Mouse (Mus musculus) limb, embryonic 11.5 days (tissue): ENCODE measurements around the gene Ptma. TPM values are rescaled to one million over a fixed set of nuclear protein-coding genes. Genes with fewer than 3 reads are reported as not detected.
A peak's percentile ranks its signal among the peaks of the same experiment; 100 is the strongest.

Source experiments
- ATAC-seq: fragments of 200-750 bp; cut with Nextera tagmentation; 2 replicates; pipeline ENCODE4 v1.8.0; 2017; ENCODE audit warnings: low read depth; ENCODE audit not compliant: insufficient number of reproducible peaks, low FRiP score, low TSS enrichment
- DNase-seq: peaks from one replicate; pipeline ENCODE4 v3.0.0-alpha.2; 2015; ENCODE audit warnings: low spot score
- H3K27ac ChIP-seq: fragments of 300-500 bp; sonication (generic); replicated peaks from 2 replicates; pipeline ENCODE4 v1.5.1; 2014; ENCODE audit warnings: low read depth, mild to moderate bottlenecking, low read length
- H3K27me3 ChIP-seq: fragments of 300-500 bp; sonication (generic); 2 replicates; pipeline ENCODE4 v1.6.1; 2014; ENCODE audit warnings: mild to moderate bottlenecking, low read length, mixed read lengths; ENCODE audit not compliant: control insufficient read depth, insufficient read depth
- H3K36me3 ChIP-seq: fragments of 300-500 bp; sonication (generic); 2 replicates; pipeline ENCODE4 v1.6.1; 2014; ENCODE audit warnings: mild to moderate bottlenecking, low read length, moderate library complexity, mixed read lengths; ENCODE audit not compliant: control insufficient read depth, insufficient read depth
- H3K4me1 ChIP-seq: fragments of 300-500 bp; sonication (generic); 2 replicates; pipeline ENCODE4 v1.6.1; 2014; ENCODE audit warnings: low read length, mixed read lengths; ENCODE audit not compliant: control insufficient read depth, insufficient read depth
- H3K4me2 ChIP-seq: fragments of 300-500 bp; sonication (generic); 2 replicates; pipeline ENCODE4 v1.6.1; 2014; ENCODE audit warnings: low read depth, mild to moderate bottlenecking, moderate library complexity; ENCODE audit not compliant: severe bottlenecking
- H3K4me3 ChIP-seq: fragments of 300-500 bp; sonication (generic); 2 replicates; pipeline ENCODE4 v1.5.1; 2014; ENCODE audit warnings: low read depth, low read length
- H3K9ac ChIP-seq: fragments of 300-500 bp; sonication (generic); 2 replicates; pipeline ENCODE4 v1.6.1; 2014; ENCODE audit warnings: mild to moderate bottlenecking, low read length
- H3K9me3 ChIP-seq: fragments of 300-500 bp; sonication (generic); 2 replicates; pipeline ENCODE4 v1.6.1; 2016; ENCODE audit warnings: low read length; ENCODE audit not compliant: control insufficient read depth
- WGBS: fragments of 180-500 bp; shearing (Covaris S2); extraction: QIAGEN DNeasy Blood & Tissue Kit; methylation state at CpG from one replicate; pipeline ENCODE4 v1.1.7; 2014; 5-methylcytosine and 5-hydroxymethylcytosine counted together
- polyA plus RNA-seq: library from polyadenylated mRNA; unstranded; fragments of >200 nt; fragmentation: Nextera tagmentation; extraction: Ambion mirVana; gene quantifications from 2 replicates; pipeline ENCODE4 v1.2.1, GENCODE M21; 2014

Gene Ptma
- polyA plus RNA-seq, result 4,370 and 4,506 TPM in 2 replicates

DNA sequence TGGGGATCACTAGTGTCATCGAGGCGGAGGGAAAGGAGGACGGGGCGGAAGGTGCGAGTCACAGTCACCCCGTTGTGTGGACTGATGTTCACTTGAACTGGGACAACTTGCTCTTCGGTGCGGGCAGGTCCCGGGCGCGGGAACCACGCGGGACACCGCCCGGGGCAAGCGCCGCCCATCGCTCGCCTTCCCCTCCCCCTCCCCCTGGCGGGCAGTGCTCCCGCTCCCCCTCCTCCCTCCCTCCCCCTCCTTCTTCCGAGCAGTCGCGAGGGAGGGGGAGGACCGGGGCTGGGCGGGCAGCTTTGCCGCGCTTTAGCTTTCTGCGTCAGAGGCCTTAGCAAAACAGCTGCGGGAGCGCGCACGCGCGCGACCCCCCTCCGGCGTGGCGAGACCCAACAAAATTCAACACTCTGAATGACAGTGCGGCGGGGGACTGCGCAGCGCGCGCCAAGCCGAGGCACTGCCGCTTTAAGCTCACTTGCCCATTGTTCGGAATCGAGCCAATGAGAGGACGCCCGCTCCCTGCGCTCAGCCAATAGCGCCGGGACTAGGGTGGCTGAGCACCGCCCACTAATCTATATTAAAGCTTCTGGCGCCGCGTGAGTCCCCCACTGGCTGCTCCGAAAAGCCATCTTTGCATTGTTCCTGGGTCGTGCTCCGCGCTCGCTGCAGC is at the start of gene Ptma:
Gene Ptma, plus strand, starts transcription at position 611 of the 673 bp plus-strand sequence.
- Histone ChIP-seq H3K27me3 (no peaks in the 10 kb centered on the region), H3K4me2 (peak within 1 kb of the TSS; percentile 96), H3K27ac (peak within 1 kb of the TSS; percentile 99), H3K9ac (peak within 1 kb of the TSS; percentile 100), H3K4me1 (peaks cover 30% of the 10 kb centered on the region), H3K36me3 (peaks cover 21% of the 10 kb centered on the region; the same call in 1 of the 2 replicates), H3K4me3 (peak within 1 kb of the TSS; percentile 99), H3K9me3 (no peaks in the 10 kb centered on the region)
- ATAC-seq, result peak; percentile 95
- WGBS, result under 1% methylated on average over 54 of the region's 63 CpGs
- DNase-seq, result peak; percentile 100

DNA sequence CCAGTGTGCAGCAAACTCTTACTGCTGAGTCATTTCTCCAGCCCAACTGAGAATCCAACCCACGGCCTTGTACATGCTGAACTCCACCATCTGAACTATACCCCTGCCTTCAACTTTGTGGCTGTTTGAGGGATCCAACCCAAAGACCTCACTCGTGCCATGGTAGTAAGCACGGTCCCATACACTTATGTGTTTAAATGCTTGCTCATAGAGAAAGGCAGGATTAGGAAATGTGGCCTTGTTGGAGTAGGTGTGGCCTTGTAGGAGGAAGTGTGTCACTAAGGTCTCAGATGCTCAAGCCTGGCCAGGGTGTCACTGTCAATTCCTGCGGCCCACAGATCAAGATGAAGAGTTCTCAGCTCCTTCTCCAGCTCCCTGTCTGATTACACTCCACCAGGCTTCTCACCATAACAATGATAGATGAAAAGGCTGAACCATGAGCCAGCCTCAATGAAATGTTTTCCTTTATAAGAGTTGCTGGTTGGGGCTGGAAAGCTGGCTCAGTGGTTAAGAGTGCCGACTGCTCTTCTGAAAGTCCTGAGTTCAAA is 48.7 kb upstream of the Ptma start:
- Histone ChIP-seq H3K27me3 (no peaks in the 10 kb centered on the region), H3K4me1 (no peaks in the 10 kb centered on the region), H3K4me2 (no peak overlapping the region), H3K27ac (no peak overlapping the region), H3K36me3 (no peaks in the 10 kb centered on the region), H3K9me3 (no peaks in the 10 kb centered on the region), H3K9ac (no peak overlapping the region), H3K4me3 (no peak overlapping the region)
- ATAC-seq, result no peak
- WGBS, result 94% methylated on average over 5 of the region's 5 CpGs
- DNase-seq, result no peak

DNA sequence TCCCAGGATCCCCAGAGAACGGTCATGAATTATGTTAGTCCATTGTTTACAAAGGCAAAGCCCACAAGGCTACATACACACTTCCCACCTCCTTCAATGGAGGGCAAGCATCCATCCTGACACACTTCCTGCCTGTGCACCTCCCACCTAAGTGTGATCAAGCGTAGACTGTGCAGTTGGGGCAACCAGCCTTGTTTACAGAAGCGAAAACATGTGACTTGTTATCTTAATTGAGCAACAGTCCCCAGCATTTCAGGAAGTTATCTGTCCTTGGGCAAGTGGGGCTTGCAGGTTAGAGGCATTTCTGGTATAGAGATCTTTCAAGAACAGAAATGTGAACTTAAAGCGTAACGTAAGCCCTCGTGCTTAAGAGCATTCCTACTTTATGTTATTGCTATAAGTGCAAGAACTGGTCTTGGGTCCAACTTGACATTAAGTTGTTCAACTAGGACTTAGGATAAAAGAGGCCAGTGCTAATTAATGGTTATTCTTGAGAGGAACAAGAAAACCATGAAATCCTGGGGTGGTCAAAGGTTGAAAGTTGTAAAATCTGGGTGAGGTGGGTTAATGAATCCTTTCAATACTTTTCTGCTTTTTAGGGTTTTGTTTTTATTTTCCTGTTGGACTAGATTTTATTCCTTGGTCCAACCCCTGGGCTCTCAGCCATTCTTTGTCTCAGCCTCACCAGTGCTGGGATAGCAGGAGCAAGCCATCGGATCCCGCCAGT is 47.3 kb upstream of the Ptma start:
- Histone ChIP-seq H3K9me3 (no peaks in the 10 kb centered on the region), H3K27me3 (no peaks in the 10 kb centered on the region), H3K4me3 (no peak overlapping the region), H3K9ac (no peak overlapping the region), H3K4me2 (no peak overlapping the region), H3K4me1 (no peaks in the 10 kb centered on the region), H3K36me3 (no peaks in the 10 kb centered on the region), H3K27ac (no peak overlapping the region)
- DNase-seq (no peak), ATAC-seq (no peak)
- 83% methylated on average over 8 of the region's 8 CpGs for WGBS

DNA sequence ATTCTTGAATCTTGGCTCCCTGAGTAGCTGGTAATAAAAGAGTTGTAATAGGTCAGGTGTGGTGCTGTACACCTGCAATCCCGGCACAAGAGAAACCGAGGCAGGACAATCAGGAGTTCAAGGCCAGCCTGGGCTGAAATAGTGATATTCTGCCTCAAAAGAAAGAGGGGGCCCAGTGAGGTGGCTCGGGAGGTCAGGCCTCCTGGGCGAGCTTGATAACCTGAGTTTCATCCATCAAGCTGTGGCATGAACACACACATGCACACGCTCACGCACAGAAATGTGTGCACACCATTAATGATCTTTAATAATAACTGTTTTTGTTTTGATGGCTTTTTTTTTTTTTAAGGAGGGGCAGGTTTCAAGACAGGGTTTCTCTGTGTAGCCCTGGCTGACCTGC is 46.2 kb upstream of the Ptma start:
- no peak for ATAC-seq
- WGBS, result 90% methylated on average over 6 of the region's 6 CpGs
- H3K4me2 ChIP-seq, result no peak overlapping the region
- no peak overlapping the region for H3K27ac ChIP-seq
- no peak overlapping the region for H3K4me3 ChIP-seq
- H3K9ac ChIP-seq, result no peak overlapping the region
- H3K27me3 ChIP-seq, result no peaks in the 10 kb centered on the region
- no peak for DNase-seq
- H3K9me3 ChIP-seq, result no peaks in the 10 kb centered on the region
- H3K36me3 ChIP-seq, result no peaks in the 10 kb centered on the region
- H3K4me1 ChIP-seq, result no peaks in the 10 kb centered on the region

DNA sequence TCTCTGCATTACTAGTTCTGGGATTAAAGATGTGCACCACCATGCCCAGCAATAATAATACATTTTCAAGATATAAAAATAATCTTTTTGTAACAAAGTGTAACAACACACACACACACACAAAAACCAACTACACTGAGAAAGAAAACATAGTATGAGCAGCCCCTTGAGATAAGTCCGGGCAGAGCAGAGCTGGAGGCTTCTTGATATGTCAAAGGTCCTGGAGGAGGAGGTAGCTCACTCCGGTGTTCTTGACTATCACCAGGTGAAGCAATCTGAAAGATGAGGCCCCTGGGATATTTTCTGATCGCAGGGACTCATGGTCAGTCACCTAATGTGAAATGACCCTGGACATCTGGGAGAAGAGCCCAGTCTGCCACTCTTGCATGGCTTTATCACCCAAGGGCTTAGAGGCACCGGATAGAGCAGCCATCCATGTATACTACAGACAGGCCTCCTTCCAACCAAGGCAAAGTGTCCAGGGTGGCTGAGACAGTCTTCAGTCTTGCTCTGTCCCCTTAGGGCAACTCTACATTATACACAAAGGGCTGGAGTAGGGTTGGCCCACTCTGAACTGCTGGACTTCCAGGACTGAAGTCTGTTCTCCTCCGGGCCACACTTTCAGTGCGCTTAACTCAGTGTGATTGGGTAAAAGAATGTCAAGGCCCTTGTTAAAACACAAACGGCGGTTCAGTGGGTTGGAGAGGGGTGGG is 45.6 kb upstream of the Ptma start:
- no peaks in the 10 kb centered on the region for H3K27me3 ChIP-seq
- no peaks in the 10 kb centered on the region for H3K36me3 ChIP-seq
- H3K9me3 ChIP-seq, result no peaks in the 10 kb centered on the region
- DNase-seq (no peak), ATAC-seq (no peak)
- H3K4me3 ChIP-seq, result no peak overlapping the region
- H3K9ac ChIP-seq, result no peak overlapping the region
- H3K27ac ChIP-seq, result no peak overlapping the region
- 88% methylated on average over 8 of the region's 8 CpGs for WGBS
- H3K4me2 ChIP-seq, result no peak overlapping the region
- H3K4me1 ChIP-seq, result no peaks in the 10 kb centered on the region

DNA sequence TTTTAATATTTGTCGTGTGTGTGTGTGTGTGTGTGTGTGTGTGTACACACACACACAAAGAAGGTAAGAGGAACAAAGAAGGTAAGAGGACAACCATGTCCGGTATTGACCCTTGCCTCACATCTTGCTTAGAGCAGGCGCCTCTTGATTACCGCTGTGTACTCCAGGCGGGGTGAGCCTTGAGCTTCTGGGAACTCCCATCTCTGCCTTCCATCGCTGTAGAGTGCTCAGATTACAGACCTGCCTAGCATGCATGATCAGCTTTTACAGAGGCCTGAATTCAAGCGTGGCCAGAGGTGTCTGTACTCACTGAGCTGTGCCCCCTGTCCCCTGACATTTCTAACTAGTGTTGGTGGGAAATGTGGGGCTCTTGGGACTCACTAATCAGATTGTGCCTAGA is 45.1 kb upstream of the Ptma start:
- Histone ChIP-seq H3K9ac (no peak overlapping the region), H3K4me2 (no peak overlapping the region), H3K27ac (no peak overlapping the region), H3K9me3 (no peaks in the 10 kb centered on the region), H3K4me1 (no peaks in the 10 kb centered on the region), H3K36me3 (no peaks in the 10 kb centered on the region), H3K27me3 (no peaks in the 10 kb centered on the region), H3K4me3 (no peak overlapping the region)
- no peak; the same call in 1 of the 2 replicates for ATAC-seq
- DNase-seq, result no peak
- WGBS, result 64% methylated on average over 7 of the region's 7 CpGs

DNA sequence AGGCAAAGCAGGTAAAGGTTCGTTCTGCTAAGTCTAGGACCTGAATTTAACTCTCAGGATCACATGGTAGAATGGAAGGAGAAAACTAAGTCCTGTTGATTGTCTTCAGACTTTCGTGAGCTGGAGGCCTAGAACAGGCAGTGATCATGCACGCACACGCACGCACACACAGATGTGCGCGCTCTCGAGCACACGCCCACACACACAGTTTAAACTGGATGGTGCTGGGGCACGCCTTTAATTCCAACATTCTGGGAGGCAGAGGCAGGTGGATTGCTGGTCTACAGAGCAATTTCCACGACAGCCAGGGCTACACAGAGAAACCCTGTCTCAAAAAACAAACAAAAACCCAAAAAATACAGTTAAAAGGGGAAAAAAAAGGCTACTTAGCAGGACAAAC is 44.2 kb upstream of the Ptma start:
- no peak for ATAC-seq
- 88% methylated on average over 11 of the region's 11 CpGs for WGBS

DNA sequence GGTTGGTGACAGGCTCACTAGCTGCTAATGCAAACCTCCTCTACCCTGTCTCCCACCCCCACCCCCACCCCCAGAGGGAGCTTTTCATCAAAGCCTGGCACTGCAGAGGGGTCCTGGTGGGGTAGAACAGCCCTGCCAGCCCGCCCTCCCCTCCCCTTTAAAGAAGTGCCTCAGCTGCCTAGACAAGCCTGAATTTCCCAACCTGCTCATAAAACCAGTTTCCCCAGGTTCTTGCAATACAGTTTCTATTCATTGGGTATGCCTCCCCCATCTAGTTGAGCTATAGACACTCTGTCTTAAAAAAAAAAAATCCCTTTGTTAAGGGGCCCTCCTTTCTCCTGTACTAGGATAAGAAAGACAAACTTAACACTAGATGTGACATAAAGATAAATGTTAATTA is 43.8 kb upstream of the Ptma start:
- Histone ChIP-seq H3K27ac (no peak overlapping the region), H3K9ac (no peak overlapping the region), H3K4me2 (no peak overlapping the region), H3K27me3 (no peaks in the 10 kb centered on the region), H3K9me3 (no peaks in the 10 kb centered on the region), H3K4me3 (no peak overlapping the region), H3K4me1 (no peaks in the 10 kb centered on the region), H3K36me3 (no peaks in the 10 kb centered on the region)
- ATAC-seq (no peak), DNase-seq (no peak)
- WGBS, result 31% methylated on average over 1 of the region's 1 CpGs

More for the DNA sequence above, 44.2 kb upstream of the Ptma start:
- Histone ChIP-seq H3K4me2 (no peak overlapping the region), H3K4me3 (no peak overlapping the region), H3K9me3 (no peaks in the 10 kb centered on the region), H3K27ac (no peak overlapping the region), H3K4me1 (no peaks in the 10 kb centered on the region), H3K27me3 (no peaks in the 10 kb centered on the region), H3K9ac (no peak overlapping the region), H3K36me3 (no peaks in the 10 kb centered on the region)
- DNase-seq, result no peak
